Mouse (Mus musculus) cerebellum, adult 2 months (tissue): Measurements from ENCODE around the gene Pdha1. TPM values are rescaled to one million over a fixed set of nuclear protein-coding genes. Genes with fewer than 3 reads are reported as not detected.

Source experiments
- DNase-seq, 2 experiments: peaks; one replicate each; pipeline ENCODE4 v3.0.0; 2021
- H3K27ac ChIP-seq: fragments of 200-500 bp; 2 replicates; pipeline ENCODE4 v1.5.1; 2012; ENCODE audit warnings: low read length, control low read depth, inconsistent platforms; ENCODE audit not compliant: insufficient read depth
- H3K27me3 ChIP-seq: fragments of 200-500 bp; 2 replicates; pipeline ENCODE4 v1.6.1; 2012; ENCODE audit warnings: inconsistent platforms, mild to moderate bottlenecking, low read length, moderate library complexity; ENCODE audit not compliant: control insufficient read depth, insufficient read depth
- H3K4me1 ChIP-seq: fragments of 200-500 bp; 2 replicates; pipeline ENCODE4 v1.6.1; 2011; ENCODE audit warnings: low read length; ENCODE audit not compliant: control insufficient read depth, insufficient read depth
- H3K4me3 ChIP-seq: fragments of 200-500 bp; replicated peaks from 2 replicates; pipeline ENCODE3; 2011; ENCODE audit warnings: mild to moderate bottlenecking, low read depth, low read length, control low read depth; ENCODE audit not compliant: insufficient read depth
- CTCF ChIP-seq: fragments of 200-500 bp; IDR thresholded peaks from 2 replicates; pipeline ENCODE4 v1.5.1; 2011; ENCODE audit warnings: low read depth, mild to moderate bottlenecking, control low read depth, low read length, moderate library complexity, borderline replicate concordance; ENCODE audit not compliant: insufficient read depth
- POLR2A ChIP-seq: fragments of 200-500 bp; IDR thresholded peaks from 2 replicates; pipeline ENCODE4 v1.6.1; 2011; ENCODE audit warnings: low read length, control low read depth, borderline replicate concordance; ENCODE audit not compliant: insufficient read depth
- WGBS: fragments of 180-500 bp; shearing (Covaris S2); methylation state at CpG from one replicate; pipeline ENCODE4 v1.1.7; 2018; 5-methylcytosine and 5-hydroxymethylcytosine counted together
- polyA plus RNA-seq: library from polyadenylated mRNA; depleted of rRNA; stranded (reverse); fragments of >200 nt; gene quantifications from 2 replicates; pipeline ENCODE4 v1.2.3, GENCODE M21; 2012; rRNA removed

Gene Pdha1
- polyA plus RNA-seq, 1 experiment = 153 TPM

DNA sequence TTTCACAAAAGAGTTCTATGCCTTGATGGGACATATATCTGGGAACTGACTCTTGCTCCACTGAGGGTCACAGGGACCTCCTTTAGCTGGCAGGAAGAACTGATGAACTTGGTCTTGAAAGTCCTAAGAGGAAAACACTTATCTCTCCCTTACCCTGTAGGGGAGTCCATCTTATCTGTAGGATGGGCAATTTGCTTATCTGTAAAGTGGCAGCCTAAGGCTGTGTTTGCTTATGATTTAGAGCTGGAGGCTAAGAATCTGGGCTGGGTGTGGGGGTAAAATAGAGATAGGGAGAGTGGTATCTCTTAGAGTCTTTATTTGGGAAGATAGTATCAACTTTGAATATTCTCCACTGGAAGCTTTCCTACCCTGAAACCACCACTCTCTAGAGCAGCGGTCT lies 24.4 kb downstream of the Pdha1 start:
- no peak overlapping the region for H3K27ac ChIP-seq
- TF ChIP-seq POLR2A = no peak
- TF ChIP-seq CTCF = no peak

DNA sequence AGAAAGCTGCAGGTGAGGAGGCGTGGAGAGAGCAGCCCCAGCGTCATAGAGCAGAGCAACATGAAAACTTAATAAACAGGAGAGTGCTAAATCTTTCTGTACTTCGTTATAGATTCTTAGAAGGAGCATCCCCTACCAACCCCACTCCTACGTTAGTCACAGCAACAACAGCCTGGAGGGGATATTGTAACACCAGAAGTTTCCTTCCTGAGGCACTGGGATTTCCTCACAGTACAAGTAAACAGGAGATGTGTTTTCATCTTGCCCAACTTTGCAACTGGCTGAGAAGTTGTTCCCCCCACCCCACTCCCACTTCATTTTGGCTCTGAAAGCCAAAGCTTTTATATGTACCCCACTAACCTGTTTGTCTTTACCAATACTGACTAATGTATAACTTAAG lies 30.4 kb downstream of the Pdha1 start:
- Histone ChIP-seq H3K4me3 (no peak overlapping the region), H3K27ac (no peak overlapping the region), H3K4me1 (no peaks in the 10 kb centered on the region), H3K27me3 (no peaks in the 10 kb centered on the region)
- 80% methylated on average over 4 of the region's 4 CpGs for WGBS
- no peak for DNase-seq
- TF ChIP-seq CTCF (no peak), POLR2A (no peak)

More for the DNA sequence above, 24.4 kb downstream of the Pdha1 start:
- H3K27me3 ChIP-seq = no peaks in the 10 kb centered on the region
- no peaks in the 10 kb centered on the region for H3K4me1 ChIP-seq
- WGBS = 96% methylated on average over 1 of the region's 1 CpGs
- DNase-seq = no peak
- H3K4me3 ChIP-seq = no peak overlapping the region

- Histone ChIP-seq H3K4me3 (no peak overlapping the region), H3K4me1 (no peaks in the 10 kb centered on the region), H3K27ac (no peak overlapping the region), H3K27me3 (no peaks in the 10 kb centered on the region)
- no peak for TF ChIP-seq POLR2A
- TF ChIP-seq CTCF = no peak
- no peak for DNase-seq
- WGBS = 65% methylated on average over 1 of the region's 1 CpGs
These were observed 46.2 kb downstream of the Pdha1 start for GRCm38 (mm10) chrX:160091973-160092372.

Other genes with a start within 250 kb of the Pdha1 start
- gene Map3k15, start 150.0 kb downstream of the Pdha1 start, polyA plus RNA-seq = 0.41 and 0.57 TPM in 2 replicates